Mouse (Mus musculus) liver, embryonic 15.5 days (tissue): ENCODE results near the gene Phc2. TPM values are rescaled to one million over a fixed set of nuclear protein-coding genes. Genes with fewer than 3 reads are reported as not detected.

Source experiments
- ATAC-seq: fragments of 200-750 bp; cut with Nextera tagmentation; 2 replicates; pipeline ENCODE4 v1.8.0; 2017; ENCODE audit warnings: moderate number of reproducible peaks, mild to moderate bottlenecking, moderate library complexity; ENCODE audit not compliant: insufficient read depth
- H3K27ac ChIP-seq: fragments of 300-500 bp; sonication (generic); replicated peaks from 2 replicates; pipeline ENCODE4 v1.5.1; 2015; ENCODE audit warnings: mild to moderate bottlenecking, inconsistent platforms
- H3K27me3 ChIP-seq: fragments of 300-500 bp; sonication (generic); 2 replicates; pipeline ENCODE4 v1.6.1; 2015; ENCODE audit warnings: mild to moderate bottlenecking, inconsistent platforms
- H3K36me3 ChIP-seq: fragments of 300-500 bp; sonication (generic); replicated peaks from 2 replicates; pipeline ENCODE4 v1.6.1; 2015; ENCODE audit warnings: moderate library complexity, mild to moderate bottlenecking, inconsistent platforms
- H3K4me1 ChIP-seq: fragments of 300-500 bp; sonication (generic); replicated peaks from 2 replicates; pipeline ENCODE4 v1.6.1; 2015; ENCODE audit warnings: inconsistent platforms
- H3K4me2 ChIP-seq: fragments of 300-500 bp; sonication (generic); 2 replicates; pipeline ENCODE4 v1.6.1; 2015; ENCODE audit warnings: moderate library complexity, mild to moderate bottlenecking, inconsistent platforms
- H3K4me3 ChIP-seq: fragments of 300-500 bp; sonication (generic); replicated peaks from 2 replicates; pipeline ENCODE4 v1.5.1; 2015; ENCODE audit warnings: mild to moderate bottlenecking, inconsistent platforms
- H3K9ac ChIP-seq: fragments of 300-500 bp; sonication (generic); 2 replicates; pipeline ENCODE4 v1.6.1; 2015; ENCODE audit warnings: moderate library complexity, mild to moderate bottlenecking, inconsistent platforms
- H3K9me3 ChIP-seq: fragments of 300-500 bp; sonication (generic); replicated peaks from 2 replicates; pipeline ENCODE4 v1.6.1; 2016; ENCODE audit warnings: inconsistent platforms
- WGBS: fragments of 180-500 bp; shearing (Covaris S2); methylation state at CpG from one replicate; pipeline ENCODE4 v1.1.7; 2015; ENCODE audit warnings: mixed read lengths; ENCODE audit not compliant: insufficient replicate concordance; 5-methylcytosine and 5-hydroxymethylcytosine counted together
- polyA plus RNA-seq: library from polyadenylated mRNA; unstranded; fragments of >200 nt; fragmentation: Nextera tagmentation; extraction: Ambion mirVana; gene quantifications from 2 replicates; pipeline ENCODE4 v1.2.1, GENCODE M21; 2015

Phc2 gene
- polyA plus RNA-seq, 1 experiment from 2014 or later = 14.3 TPM

DNA sequence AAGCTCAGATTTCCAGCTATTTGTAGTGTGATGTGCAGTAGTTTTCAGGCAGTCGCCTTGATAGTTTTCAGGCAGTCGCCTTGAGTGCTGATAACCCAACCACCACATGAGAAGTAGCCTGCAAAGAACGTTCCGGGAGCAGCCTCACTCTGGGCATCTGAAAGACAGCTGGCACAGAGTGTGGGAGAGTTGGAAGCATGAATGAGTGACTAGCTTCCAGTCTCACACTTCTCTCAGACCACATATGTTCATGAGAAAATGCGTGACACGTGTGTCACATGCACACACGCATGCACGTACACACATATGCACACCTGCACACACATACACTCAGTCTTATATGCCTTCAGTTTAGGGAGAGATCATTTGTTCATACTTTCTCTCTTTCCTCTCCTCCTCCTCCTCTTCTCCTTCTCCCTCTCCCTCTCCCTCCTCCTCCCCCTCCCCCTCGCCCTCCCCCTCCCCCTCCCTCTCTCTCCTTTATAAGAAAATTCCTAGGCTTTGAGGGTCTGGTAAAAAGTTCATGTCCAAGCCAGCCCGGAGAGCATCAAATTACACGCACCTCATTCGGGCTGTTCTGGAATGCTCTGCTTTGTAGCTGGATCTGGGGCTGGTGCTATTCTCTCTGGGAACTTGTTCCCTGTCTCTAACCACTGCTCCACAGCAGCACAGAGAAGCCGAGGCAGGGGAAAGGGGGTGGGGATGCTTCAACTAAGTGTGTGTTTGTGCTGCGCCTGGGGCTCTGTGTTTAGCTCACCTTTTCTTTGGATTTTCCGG lies 37.8 kb downstream of the Phc2 start:
- H3K36me3 ChIP-seq = no peaks in the 10 kb centered on the region
- no peaks in the 10 kb centered on the region for H3K9me3 ChIP-seq
- 52% methylated on average over 14 of the region's 15 CpGs for WGBS
- H3K9ac ChIP-seq = no peak overlapping the region
- H3K4me3 ChIP-seq = no peak overlapping the region
- ATAC-seq = no peak
- H3K4me1 ChIP-seq = peaks cover 12% of the 10 kb centered on the region
- no peaks in the 10 kb centered on the region for H3K27me3 ChIP-seq
- no peak overlapping the region for H3K4me2 ChIP-seq
- no peak overlapping the region for H3K27ac ChIP-seq

GRCm38 (mm10) chr4:128693207-128693606 lies 38.7 kb downstream of the Phc2 start:
- Histone ChIP-seq H3K9ac (no peak overlapping the region), H3K9me3 (no peaks in the 10 kb centered on the region), H3K4me2 (no peak overlapping the region), H3K4me3 (no peak overlapping the region), H3K4me1 (peaks cover 12% of the 10 kb centered on the region), H3K27ac (no peak overlapping the region), H3K27me3 (no peaks in the 10 kb centered on the region), H3K36me3 (no peaks in the 10 kb centered on the region)
- 48% methylated on average over 5 of the region's 5 CpGs for whole genome bisulfite sequencing
- no peak for ATAC-seq

DNA sequence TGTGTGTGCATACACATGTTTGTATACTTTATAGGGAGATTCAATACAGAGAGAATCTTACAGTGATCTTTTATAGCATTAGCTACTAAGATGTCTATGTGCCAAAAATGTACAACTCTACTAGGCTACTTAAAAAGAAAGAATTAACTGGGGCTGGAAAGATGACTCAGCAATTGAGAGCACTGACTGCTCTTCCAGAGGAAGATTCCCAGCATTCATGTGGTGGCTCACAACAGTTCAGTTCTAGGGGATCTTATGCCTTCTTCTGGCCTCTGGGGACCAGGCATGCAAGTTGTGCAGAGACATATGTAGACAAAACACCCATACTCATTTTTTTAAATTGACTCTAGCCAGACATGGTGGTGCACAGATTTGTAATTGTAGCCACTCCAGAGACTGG lies 39.8 kb downstream of the Phc2 start:
- no peak for ATAC-seq
- peaks cover 12% of the 10 kb centered on the region for H3K4me1 ChIP-seq

GRCm38 (mm10) chr4:128695149-128695548 lies 40.6 kb downstream of the Phc2 start:
- ATAC-seq = no peak
- no peak overlapping the region for H3K4me2 ChIP-seq
- no peaks in the 10 kb centered on the region for H3K27me3 ChIP-seq
- no peaks in the 10 kb centered on the region for H3K9me3 ChIP-seq
- H3K36me3 ChIP-seq = no peaks in the 10 kb centered on the region
- H3K4me1 ChIP-seq = peaks cover 12% of the 10 kb centered on the region
- H3K27ac ChIP-seq = no peak overlapping the region
- no peak overlapping the region for H3K4me3 ChIP-seq
- 64% methylated on average over 7 of the region's 7 CpGs for WGBS
- H3K9ac ChIP-seq = no peak overlapping the region

More for the DNA sequence above, 39.8 kb downstream of the Phc2 start:
- Histone ChIP-seq H3K27ac (no peak overlapping the region), H3K9ac (no peak overlapping the region), H3K4me3 (no peak overlapping the region), H3K36me3 (no peaks in the 10 kb centered on the region), H3K9me3 (no peaks in the 10 kb centered on the region), H3K4me2 (no peak overlapping the region), H3K27me3 (no peaks in the 10 kb centered on the region)

DNA sequence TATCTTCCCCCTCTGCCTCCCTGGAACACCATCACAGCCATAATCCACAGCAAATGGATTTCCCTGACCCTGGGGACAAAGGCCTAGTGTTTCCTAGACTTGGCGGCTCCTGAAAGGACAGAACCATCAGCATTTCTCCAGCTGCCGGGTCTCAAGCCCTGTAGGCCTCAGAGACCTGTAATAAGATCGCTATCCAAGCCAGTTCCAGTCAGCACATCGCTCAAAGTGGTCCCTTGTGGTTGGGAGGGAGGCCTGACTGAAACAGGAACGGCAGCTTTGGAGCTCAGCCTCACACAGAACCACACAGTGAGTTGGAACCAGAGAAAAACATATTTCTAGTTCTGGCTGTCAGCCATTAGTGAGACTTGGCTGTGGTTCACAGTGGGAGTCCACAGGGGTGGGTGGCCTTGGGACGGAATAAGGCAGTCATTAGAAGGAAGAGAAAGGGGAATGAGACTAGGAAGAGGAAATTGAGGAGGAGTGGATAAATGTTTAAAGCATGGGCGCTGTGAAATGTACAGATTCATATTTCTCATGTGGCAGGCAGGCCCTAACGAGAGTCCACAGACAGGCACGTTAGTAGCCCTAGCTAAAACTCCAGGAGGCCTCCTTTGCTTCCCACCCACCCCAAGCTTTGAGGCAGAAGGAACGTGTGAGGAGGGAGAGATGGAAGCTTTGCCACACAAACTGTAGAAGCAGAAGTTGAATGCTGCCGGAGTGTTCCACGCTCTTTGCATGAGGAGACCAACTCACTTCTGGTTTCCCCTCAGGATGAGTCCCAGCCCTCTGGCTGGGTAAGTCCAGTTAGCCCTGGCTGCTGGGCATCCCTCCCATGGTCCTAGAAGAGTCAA lies 43.7 kb downstream of the Phc2 start:
- H3K9me3 ChIP-seq = no peaks in the 10 kb centered on the region
- no peak overlapping the region for H3K4me2 ChIP-seq
- WGBS = 54% methylated on average over 12 of the region's 12 CpGs
- no peaks in the 10 kb centered on the region for H3K36me3 ChIP-seq
- no peak for ATAC-seq
- H3K9ac ChIP-seq = no peak overlapping the region
- H3K27ac ChIP-seq = no peak overlapping the region
- H3K4me1 ChIP-seq = no peaks in the 10 kb centered on the region; the same call in 1 of the 2 replicates
- no peaks in the 10 kb centered on the region for H3K27me3 ChIP-seq
- H3K4me3 ChIP-seq = no peak overlapping the region

DNA sequence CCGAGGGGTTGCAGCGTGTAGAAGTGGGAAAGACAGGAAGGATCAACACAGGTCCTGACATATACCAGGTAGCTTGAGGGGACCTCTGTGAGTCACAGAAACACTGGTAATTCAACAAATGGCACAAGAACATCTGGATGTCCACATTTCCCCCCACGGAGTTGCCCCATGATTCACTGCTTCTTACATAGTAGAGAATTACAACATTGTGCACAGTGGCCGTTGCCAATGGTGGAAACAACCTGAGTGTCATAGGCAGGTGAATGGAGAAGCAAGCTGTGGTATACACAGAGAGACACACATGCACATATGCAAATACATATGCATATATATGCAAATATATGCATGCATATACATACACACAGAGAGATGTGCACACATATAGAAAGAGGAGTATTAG lies 45.4 kb downstream of the Phc2 start:
- Histone ChIP-seq H3K4me1 (no peaks in the 10 kb centered on the region), H3K27me3 (no peaks in the 10 kb centered on the region), H3K4me3 (no peak overlapping the region), H3K4me2 (no peak overlapping the region), H3K9ac (no peak overlapping the region), H3K27ac (no peak overlapping the region), H3K9me3 (no peaks in the 10 kb centered on the region), H3K36me3 (no peaks in the 10 kb centered on the region)
- ATAC-seq = no peak
- WGBS = 63% methylated on average over 4 of the region's 4 CpGs

GRCm38 (mm10) chr4:128700543-128700942 lies 46.0 kb downstream of the Phc2 start:
- no peaks in the 10 kb centered on the region for H3K27me3 ChIP-seq
- 59% methylated on average over 2 of the region's 2 CpGs for WGBS
- no peak overlapping the region for H3K4me2 ChIP-seq
- no peak overlapping the region for H3K4me3 ChIP-seq
- no peak overlapping the region for H3K9ac ChIP-seq
- no peak overlapping the region for H3K27ac ChIP-seq
- H3K9me3 ChIP-seq = no peaks in the 10 kb centered on the region
- no peaks in the 10 kb centered on the region for H3K36me3 ChIP-seq
- H3K4me1 ChIP-seq = no peaks in the 10 kb centered on the region
- no peak for ATAC-seq

DNA sequence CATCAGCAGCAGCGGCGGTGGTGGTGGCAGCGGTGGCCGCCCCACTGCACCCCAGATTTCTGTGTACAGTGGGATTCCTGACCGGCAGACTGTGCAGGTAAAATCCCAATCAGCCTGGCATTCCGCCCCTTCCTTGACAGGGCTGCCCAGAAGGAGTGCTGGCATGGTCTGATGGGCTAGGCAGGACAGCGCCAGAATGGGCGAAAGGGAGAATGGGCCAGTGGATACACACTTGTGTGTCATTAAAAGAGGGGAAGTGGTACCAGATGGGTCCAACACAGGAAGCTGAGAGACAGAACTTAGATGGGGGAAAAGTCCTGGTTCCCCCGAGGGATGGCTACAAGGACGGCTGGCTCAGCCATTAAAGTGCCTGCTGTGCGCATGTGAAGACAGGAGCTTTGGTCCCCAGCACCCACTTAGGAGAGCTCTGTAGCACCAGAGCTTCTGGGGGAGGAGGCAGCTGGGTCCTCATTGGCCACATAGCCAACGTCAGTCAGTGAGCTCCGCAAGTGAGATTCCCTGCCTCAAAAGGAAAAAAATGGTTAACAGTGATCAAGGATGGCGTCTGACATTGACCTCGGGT lies 50.7 kb downstream of the Phc2 start:
- Histone ChIP-seq H3K36me3 (no peaks in the 10 kb centered on the region), H3K9me3 (no peaks in the 10 kb centered on the region), H3K4me2 (no peak overlapping the region), H3K4me3 (no peak overlapping the region), H3K27ac (no peak overlapping the region), H3K27me3 (peaks cover 5% of the 10 kb centered on the region; the same call in 1 of the 2 replicates), H3K9ac (no peak overlapping the region), H3K4me1 (peaks cover 18% of the 10 kb centered on the region)
- no peak for ATAC-seq
- WGBS = 74% methylated on average over 15 of the region's 15 CpGs

DNA sequence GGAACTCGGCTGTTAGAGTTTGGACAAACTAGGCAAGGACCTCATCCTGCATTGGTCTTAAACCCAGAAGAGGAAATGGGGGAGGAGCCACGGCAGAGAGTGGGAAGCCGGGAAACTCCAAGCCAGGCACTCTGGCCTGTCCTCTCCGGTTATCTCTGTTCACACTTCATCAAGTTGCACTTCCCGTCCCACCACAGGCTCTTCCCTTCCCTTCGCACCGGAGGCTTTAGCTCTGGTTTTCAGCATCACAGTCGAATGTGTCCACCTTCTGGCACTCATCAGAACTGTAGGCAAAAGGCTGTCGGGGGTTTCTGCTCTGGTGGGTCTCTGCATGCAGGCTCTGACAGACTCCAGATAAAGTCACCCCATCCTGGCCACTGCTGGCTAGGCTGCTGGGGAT lies 52.1 kb downstream of the Phc2 start:
- Histone ChIP-seq H3K4me2 (no peak overlapping the region), H3K36me3 (no peaks in the 10 kb centered on the region), H3K27me3 (peaks cover 9% of the 10 kb centered on the region; the same call in 1 of the 2 replicates), H3K9ac (no peak overlapping the region), H3K4me3 (no peak overlapping the region), H3K27ac (no peak overlapping the region), H3K4me1 (peaks cover 25% of the 10 kb centered on the region), H3K9me3 (no peaks in the 10 kb centered on the region)
- no peak for ATAC-seq
- WGBS = 5% methylated on average over 9 of the region's 9 CpGs

- Histone ChIP-seq H3K9me3 (no peaks in the 10 kb centered on the region), H3K27me3 (peaks cover 9% of the 10 kb centered on the region; the same call in 1 of the 2 replicates), H3K36me3 (no peaks in the 10 kb centered on the region), H3K4me1 (peaks cover 33% of the 10 kb centered on the region), H3K4me3 (no peak overlapping the region), H3K4me2 (no peak overlapping the region), H3K9ac (no peak overlapping the region), H3K27ac (no peak overlapping the region)
- no peak for ATAC-seq
- 38% methylated on average over 4 of the region's 4 CpGs for WGBS
These were observed 52.9 kb downstream of the Phc2 start for GRCm38 (mm10) chr4:128707384-128707783.

DNA sequence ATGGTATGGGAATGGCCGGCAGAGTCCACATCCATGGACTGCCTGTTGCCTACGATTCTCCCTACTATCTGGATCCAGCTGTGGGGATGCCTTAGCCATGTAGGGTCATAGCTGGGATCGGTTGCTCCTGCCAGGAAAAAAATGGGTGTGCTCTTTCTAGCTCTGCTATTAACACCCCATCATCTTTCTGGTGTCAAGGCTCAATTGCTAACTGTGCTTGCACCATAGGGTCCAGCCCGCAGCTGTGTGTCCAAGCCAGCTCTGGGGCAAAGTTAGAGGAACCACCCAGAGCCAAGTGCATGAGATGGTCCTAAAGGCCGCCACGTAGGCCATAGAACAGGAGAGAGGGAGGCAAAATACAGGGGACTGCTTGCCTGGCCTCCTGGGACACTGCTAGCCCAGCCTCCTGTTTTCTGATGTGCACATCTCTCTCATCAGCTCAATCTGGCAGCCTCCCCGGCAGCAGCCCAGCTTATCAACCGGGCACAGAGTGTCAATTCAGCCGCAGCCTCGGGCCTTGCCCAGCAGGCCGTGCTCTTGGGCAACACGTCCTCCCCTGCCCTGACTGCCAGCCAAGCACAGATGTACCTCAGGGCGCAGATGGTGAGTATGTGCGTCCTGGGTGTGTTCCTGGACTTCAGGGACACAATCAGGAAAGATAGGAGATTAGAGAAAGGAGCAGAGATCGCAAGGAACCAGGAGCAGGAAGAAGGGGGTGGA lies 54.7 kb downstream of the Phc2 start:
- Histone ChIP-seq H3K27ac (no peak overlapping the region), H3K36me3 (no peaks in the 10 kb centered on the region), H3K4me3 (no peak overlapping the region), H3K4me1 (peaks cover 35% of the 10 kb centered on the region), H3K27me3 (peaks cover 9% of the 10 kb centered on the region; the same call in 1 of the 2 replicates), H3K4me2 (no peak overlapping the region), H3K9me3 (no peaks in the 10 kb centered on the region), H3K9ac (no peak overlapping the region)
- peak; percentile 53 for ATAC-seq
- WGBS = 37% methylated on average over 15 of the region's 15 CpGs
